8 mouse cellular contexts compared by ENCODE assay signal in genomic region chr8:82863041-82863744, GRCm38 (mm10). TPM values are rescaled to one million over a fixed set of nuclear protein-coding genes. Genes with fewer than 3 reads are reported as not detected.
A peak's percentile ranks its signal among the peaks of the same experiment; 100 is the strongest.
DNase-seq lines count a peak whose midpoint lies in the region; ATAC-seq and TF ChIP-seq lines count a peak whose summit lies in the region.

Rnf150 (plus strand) TSS chr8:82863356.

- ATAC-seq in hindbrain, embryonic 11.5 days (ENCODE audit: low FRiP score), result peak; percentile 89
- peak; percentile 87 for ATAC-seq in lung, postnatal 0 days

- H3K4me3 ChIP-seq in hindbrain, embryonic 11.5 days (ENCODE audit: low read depth, low read length), result peak within 1 kb of the TSS; percentile 66
- H3K4me3 ChIP-seq in lung, postnatal 0 days (ENCODE audit: low read depth, low read length), result peak within 1 kb of the TSS; percentile 80

- TF ChIP-seq EP300 in lung, postnatal 0 days (IDR thresholded peaks at IDR 0.05), result no peak; the same call in 1 of the 2 replicates

- H3K27ac ChIP-seq in hindbrain, embryonic 11.5 days (ENCODE audit: low read depth, low read length), result peak within 1 kb of the TSS; percentile 73
- H3K27ac ChIP-seq in lung, postnatal 0 days (ENCODE audit: low read length), result peak within 1 kb of the TSS; percentile 73

- no peaks in the 10 kb centered on the region for H3K36me3 ChIP-seq in hindbrain, embryonic 11.5 days (ENCODE audit: control insufficient read depth, insufficient read depth, low read length)
- no peaks in the 10 kb centered on the region for H3K36me3 ChIP-seq in lung, postnatal 0 days (ENCODE audit: insufficient read depth, low read length)

- no peaks in the 10 kb centered on the region for H3K27me3 ChIP-seq in hindbrain, embryonic 11.5 days (ENCODE audit: control insufficient read depth, insufficient read depth, low read length)
- no peaks in the 10 kb centered on the region for H3K27me3 ChIP-seq in lung, postnatal 0 days (replicated peaks; ENCODE audit: insufficient read depth, low read length)

- peak within 1 kb of the TSS; percentile 93 for H3K9ac ChIP-seq in hindbrain, embryonic 11.5 days (ENCODE audit: low read depth, low read length)
- peak within 1 kb of the TSS; percentile 65 for H3K9ac ChIP-seq in lung, postnatal 0 days (replicated peaks; ENCODE audit: low read depth)

- peak within 1 kb of the TSS; percentile 83 for H3K4me2 ChIP-seq in hindbrain, embryonic 11.5 days (replicated peaks; ENCODE audit: low read depth, low read length)
- peak within 1 kb of the TSS; percentile 91 for H3K4me2 ChIP-seq in lung, postnatal 0 days (replicated peaks; ENCODE audit: low read depth, low read length)

- peak; percentile 88 for TF ChIP-seq CTCF in lung, postnatal 0 days (IDR thresholded peaks at IDR 0.05)

- no peaks in the 10 kb centered on the region for H3K4me1 ChIP-seq in hindbrain, embryonic 11.5 days (replicated peaks; ENCODE audit: control insufficient read depth, insufficient read depth, low read length)
- H3K4me1 ChIP-seq in lung, postnatal 0 days (ENCODE audit: insufficient read depth, low read depth, low read length), result peaks cover 4% of the 10 kb centered on the region; the same call in 1 of the 2 replicates

- no peaks in the 10 kb centered on the region for H3K9me3 ChIP-seq in hindbrain, embryonic 11.5 days (ENCODE audit: control insufficient read depth, low read length)
- no peaks in the 10 kb centered on the region for H3K9me3 ChIP-seq in lung, postnatal 0 days (ENCODE audit: low read length)

- peak; percentile 80 for DNase-seq in ES-CJ7 (ENCODE audit: low read depth, low spot score)
- peak; percentile 90 to 93 for DNase-seq in cerebellum, adult 18-20 months
- DNase-seq in frontal cortex, adult 2 months (ENCODE audit: extremely low spot score in 1 of 2, low spot score in 1 of 2), result peak; percentile 72 to 92
- peak; percentile 84 for DNase-seq in hindbrain, embryonic 11.5 days (ENCODE audit: low spot score)
- peak; percentile 86 to 91 for DNase-seq in layer of hippocampus, postnatal 10 days (ENCODE audit: low spot score in 2 of 2)
- DNase-seq in lung, postnatal 0 days (ENCODE audit: low spot score), result peak; percentile 87
- peak; percentile 45 for DNase-seq in ovary, postnatal 10 days (ENCODE audit: low spot score)
- peak; percentile 70 for DNase-seq in thymus, postnatal 14 days

- WGBS in hindbrain, embryonic 11.5 days, result 0% methylated on average over 26 of the region's 39 CpGs
- 5% methylated on average over 21 of the region's 39 CpGs for WGBS in lung, postnatal 0 days

RNA-seq across cellular contexts. Expression of gene Rnf150, which starts in this region (rescaled TPM):
- 14.3 and 17.2 TPM in 2 replicates for polyA plus RNA-seq in frontal cortex, adult 2 months (2012; rRNA removed)
- 2.3 and 2.4 TPM in 2 replicates for polyA plus RNA-seq in hindbrain, embryonic 11.5 days (2014; fragmentation: Nextera tagmentation; extraction: Ambion mirVana)
- 10 to 100 TPM; 31.4 to 35.1 TPM for total RNA-seq in layer of hippocampus, postnatal 10 days (2021)
- polyA plus RNA-seq in lung, postnatal 0 days (2015; fragmentation: Nextera tagmentation; extraction: Ambion mirVana), result 1.7 and 2.3 TPM in 2 replicates

Comparison
In these comparisons a context has a peak if more than half of its experiments do, and no peak if none do; other contexts are left out.
1. Peak in every context shown above with its lines: DNase-seq, ATAC-seq, H3K4me3 ChIP-seq and H3K27ac ChIP-seq.